ENCODE assay signal across 8 mouse cellular contexts in genomic region chr14:118816503-118816902, GRCm38 (mm10). TPM values are rescaled to one million over a fixed set of nuclear protein-coding genes. Genes with fewer than 3 reads are reported as not detected.
DNase-seq lines count a peak whose midpoint lies in the region; ATAC-seq and TF ChIP-seq lines count a peak whose summit lies in the region.

No protein-coding gene starts in this region.

- no peaks in the 10 kb centered on the region for H3K27me3 ChIP-seq in forebrain, postnatal 0 days (ENCODE audit: insufficient read depth, low read length)
- no peaks in the 10 kb centered on the region for H3K27me3 ChIP-seq in neural tube, embryonic 11.5 days (ENCODE audit: control insufficient read depth, insufficient read depth, low read length)

- no peak overlapping the region for H3K9ac ChIP-seq in forebrain, postnatal 0 days
- H3K9ac ChIP-seq in neural tube, embryonic 11.5 days (ENCODE audit: low read length) = no peak overlapping the region

- H3K4me3 ChIP-seq in forebrain, postnatal 0 days (ENCODE audit: low read depth, low read length) = no peak overlapping the region
- no peak overlapping the region for H3K4me3 ChIP-seq in neural tube, embryonic 11.5 days (ENCODE audit: low read depth, low read length)

- no peak overlapping the region for H3K4me2 ChIP-seq in forebrain, postnatal 0 days (ENCODE audit: low read depth)
- no peak overlapping the region for H3K4me2 ChIP-seq in neural tube, embryonic 11.5 days (ENCODE audit: low read depth)

- H3K4me1 ChIP-seq in forebrain, postnatal 0 days (ENCODE audit: insufficient read depth) = no peaks in the 10 kb centered on the region
- no peaks in the 10 kb centered on the region for H3K4me1 ChIP-seq in neural tube, embryonic 11.5 days (ENCODE audit: control insufficient read depth, insufficient read depth, low read length)

- TF ChIP-seq CTCF in forebrain, postnatal 0 days (IDR thresholded peaks at IDR 0.05; ENCODE audit: low read depth) = peak; percentile 80

- no peaks in the 10 kb centered on the region for H3K9me3 ChIP-seq in forebrain, postnatal 0 days (ENCODE audit: low read length)
- no peaks in the 10 kb centered on the region for H3K9me3 ChIP-seq in neural tube, embryonic 11.5 days (ENCODE audit: control insufficient read depth, low read length)

- H3K27ac ChIP-seq in forebrain, postnatal 0 days (ENCODE audit: low read depth, low read length) = no peak overlapping the region
- H3K27ac ChIP-seq in neural tube, embryonic 11.5 days (ENCODE audit: low read depth, low read length) = no peak overlapping the region

- no peaks in the 10 kb centered on the region for H3K36me3 ChIP-seq in forebrain, postnatal 0 days (ENCODE audit: insufficient read depth)
- no peaks in the 10 kb centered on the region for H3K36me3 ChIP-seq in neural tube, embryonic 11.5 days (ENCODE audit: control insufficient read depth, insufficient read depth, low read length)

- ATAC-seq in CD4-positive, CD25-positive, alpha-beta regulatory T cell, adult 4 months = peak; percentile 51
- no peak for ATAC-seq in forebrain, postnatal 0 days
- ATAC-seq in neural tube, embryonic 11.5 days (ENCODE audit: insufficient read depth, low FRiP score, low TSS enrichment) = no peak; the same call in 1 of the 2 replicates

- intact Hi-C loops in heart, postnatal 10 days (cut with DNase I) = loop anchor here (2.0 to 5.0 kb wide), 3 partner anchors 42 to 200 kb away; no protein-coding TSS in a partner anchor
- intact Hi-C loops in left cerebral cortex, postnatal 4 days (cut with DNase I) = loop anchor here (2.0 kb wide), 1 partner anchor 200 kb away; no protein-coding TSS in a partner anchor

- 9% methylated on average over 4 of the region's 4 CpGs for WGBS in forebrain, postnatal 0 days
- 16% methylated on average over 4 of the region's 4 CpGs for WGBS in neural tube, embryonic 11.5 days

- DNase-seq in heart, postnatal 10 days = peak; percentile 38 to 70
- DNase-seq in heart, adult 11 months = no peak
- DNase-seq in adrenal gland, postnatal 10 days = peak; percentile 51
- DNase-seq in forebrain, postnatal 0 days = peak; percentile 80
- peak; percentile 24 for DNase-seq in left cerebral cortex, postnatal 4 days
- DNase-seq in neural tube, embryonic 11.5 days (ENCODE audit: low spot score) = peak; percentile 56
- no peak for DNase-seq in urinary bladder, postnatal 36 days (ENCODE audit: low spot score in 2 of 2)

RNA-seq across cellular contexts. Expression of gene Cldn10, which starts 28.8 kb away (rescaled TPM):
- total RNA-seq in heart, postnatal 10 days (2021) = under 1 TPM in 1 of 2 experiments, not detected in 1; 0.60 TPM
- 1 to 10 TPM; 2.6 to 2.7 TPM for polyA plus RNA-seq in CD4-positive, CD25-positive, alpha-beta regulatory T cell, adult 4 months (2017; shearing (Covaris generic))
- under 1 TPM; 0.57 to 0.64 TPM for total RNA-seq in adrenal gland, postnatal 10 days (2021)
- total RNA-seq in forebrain, postnatal 0 days (2014; rRNA removed) = 2.4 and 3.1 TPM in 2 replicates
- polyA plus RNA-seq in forebrain, postnatal 0 days (2015; fragmentation: Nextera tagmentation; extraction: Ambion mirVana) = 7.2 and 11.3 TPM in 2 replicates
- 1 to 10 TPM; 5.4 to 6.7 TPM for total RNA-seq in left cerebral cortex, postnatal 4 days (2021)
- 0.38 and 0.54 TPM in 2 replicates for polyA plus RNA-seq in neural tube, embryonic 11.5 days (2014; fragmentation: Nextera tagmentation; extraction: Ambion mirVana)

Comparison
In these comparisons a context has a peak if more than half of its experiments do, and no peak if none do; other contexts are left out.
1. DNase-seq: peak in heart, postnatal 10 days (2 of 2), adrenal gland, postnatal 10 days (single experiment), forebrain, postnatal 0 days (single experiment), left cerebral cortex, postnatal 4 days (single experiment) and neural tube, embryonic 11.5 days (single experiment); none in heart, adult 11 months (single experiment) and urinary bladder, postnatal 36 days (0 of 2).